Mouse (Mus musculus): ENCODE measurements around the gene Tnip2. TPM values are rescaled to one million over a fixed set of nuclear protein-coding genes. Genes with fewer than 3 reads are reported as not detected.

The Tnip2 gene
- polyA plus RNA-seq, 1 experiment from 2014 or later: 33.5 TPM

GRCm38 (mm10) chr5:34525663-34526476 lies 12.1 kb upstream of the Tnip2 start, which contains the start of gene Sh3bp2:
Sh3bp2 (plus strand) TSS chr5:34525838.
- in situ Hi-C loops (cut with MboI; ENCODE audit: low pct_unique_long_range_greater_than_20kb): no loop called here
- POLR2A ChIA-PET: interaction anchor here (0.5 kb wide), 1 partner anchor 301 kb away, joined by 3 read pairs; no protein-coding TSS in a partner anchor
- TF ChIP-seq CTCF (IDR thresholded peaks at IDR 0.05): no peak
- CTCF ChIA-PET: no interaction called here
- ATAC-seq (peak; percentile 51), DNase-seq (ENCODE audit: low read depth, low spot score) (no peak)
- no peaks in the 10 kb centered on the region for H3K27me3 ChIP-seq

- DNase-seq (ENCODE audit: low read depth, low spot score) (no peak), ATAC-seq (no peak)
- in situ Hi-C loops (cut with MboI; ENCODE audit: low pct_unique_long_range_greater_than_20kb): no loop called here
- POLR2A ChIA-PET: no interaction called here
- CTCF ChIA-PET: interaction anchor here (1.2 to 2.7 kb wide), 2 partner anchors 10 to 129 kb away, joined by 4 to 9 read pairs; partner anchors contain the start of gene Tnip2
- H3K27me3 ChIP-seq: no peaks in the 10 kb centered on the region
- no peak for TF ChIP-seq CTCF (IDR thresholded peaks at IDR 0.05)
Measured at GRCm38 (mm10) chr5:34524511-34524910, 10.7 kb upstream of the Tnip2 start.

DNA sequence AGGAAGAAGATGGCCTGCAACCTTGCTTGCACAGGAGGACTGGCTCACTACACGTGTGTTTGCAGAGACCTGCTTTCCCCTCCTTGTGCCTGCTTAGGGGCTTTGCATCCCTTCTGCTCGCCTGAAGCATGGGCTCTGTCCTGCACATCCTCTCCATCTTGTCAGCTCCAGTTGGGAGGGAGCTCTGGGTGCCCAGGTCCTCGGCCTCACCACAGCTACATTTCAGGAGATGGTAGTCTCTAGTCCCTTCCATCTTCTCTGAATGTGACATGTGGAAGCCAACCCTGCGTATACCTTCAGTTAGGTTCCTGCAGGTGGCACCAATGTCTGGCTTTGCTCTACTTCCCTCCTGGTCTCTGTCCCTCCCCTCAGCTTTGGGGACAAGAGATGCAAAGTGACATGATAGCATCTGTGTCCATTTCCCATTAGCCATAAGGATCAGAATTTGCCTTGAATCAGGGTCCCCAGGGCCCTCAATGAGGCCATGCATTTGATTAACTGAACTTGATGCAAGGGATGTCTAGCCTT lies 10.2 kb upstream of the Tnip2 start:
- no peak for ATAC-seq
- no peak for DNase-seq (ENCODE audit: low read depth, low spot score)
- ChIA-PET CTCF (interaction anchor here (0.8 to 2.7 kb wide), 4 partner anchors 9 to 130 kb away, joined by 3 to 9 read pairs (median 6); partner anchors contain the start of gene Tnip2), POLR2A (no interaction called here)
- TF ChIP-seq CTCF (IDR thresholded peaks at IDR 0.05): no peak
- no peaks in the 10 kb centered on the region for H3K27me3 ChIP-seq
- in situ Hi-C loops (cut with MboI; ENCODE audit: low pct_unique_long_range_greater_than_20kb): no loop called here

- CTCF ChIA-PET: no interaction called here
- no peaks in the 10 kb centered on the region for H3K27me3 ChIP-seq
- POLR2A ChIA-PET: interaction anchor here (0.7 to 1.0 kb wide), 2 partner anchors 27 to 114 kb away, joined by 4 to 8 read pairs; no protein-coding TSS in a partner anchor
- in situ Hi-C loops (cut with MboI; ENCODE audit: low pct_unique_long_range_greater_than_20kb): no loop called here
- no peak for ATAC-seq
- TF ChIP-seq CTCF (IDR thresholded peaks at IDR 0.05): no peak
- no peak for DNase-seq (ENCODE audit: low read depth, low spot score)
Measured at GRCm38 (mm10) chr5:34521337-34521736, 7.5 kb upstream of the Tnip2 start.

DNA sequence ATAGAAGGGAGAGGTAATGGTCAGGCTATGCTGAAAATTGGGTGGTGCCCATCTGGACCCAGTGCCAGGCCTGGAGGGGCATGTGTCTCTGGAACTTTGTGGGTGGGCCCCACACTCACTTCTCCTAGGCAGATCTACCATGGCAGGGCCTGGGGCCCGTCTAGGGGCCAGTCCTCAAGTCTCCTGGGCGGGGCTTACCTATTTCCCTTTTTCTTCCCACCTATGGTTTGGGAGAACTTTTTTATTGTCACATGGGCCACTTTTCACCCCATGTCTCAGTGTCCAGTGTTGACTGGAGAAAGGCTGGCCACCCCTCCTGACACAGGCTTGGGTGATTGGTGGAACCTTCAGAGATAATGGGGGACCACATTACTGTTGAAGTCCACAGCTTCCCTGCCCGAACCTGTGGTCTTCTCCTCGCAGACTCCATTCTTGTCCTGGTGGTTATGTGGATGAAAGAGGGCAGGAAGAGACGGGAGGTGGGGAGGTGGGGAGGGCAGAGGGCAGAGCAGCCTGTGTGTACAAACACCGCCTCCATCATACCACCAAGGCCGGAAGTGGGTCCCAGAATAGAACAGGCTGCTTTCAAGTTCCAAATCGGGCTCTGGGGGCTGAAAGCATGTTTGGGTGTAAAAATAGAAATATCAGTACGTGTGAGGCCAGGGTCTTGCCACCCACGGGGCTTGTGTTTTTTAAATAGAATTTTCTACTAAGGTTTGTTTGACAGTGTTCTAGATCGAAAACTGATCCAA lies 6.8 kb upstream of the Tnip2 start:
- TF ChIP-seq CTCF (IDR thresholded peaks at IDR 0.05): no peak
- H3K27me3 ChIP-seq: no peaks in the 10 kb centered on the region
- in situ Hi-C loops (cut with MboI; ENCODE audit: low pct_unique_long_range_greater_than_20kb): no loop called here
- no peak for DNase-seq (ENCODE audit: low read depth, low spot score)
- ChIA-PET POLR2A (no interaction called here), CTCF (interaction anchor here (1.5 kb wide), 1 partner anchor 9 kb away, joined by 4 read pairs; no protein-coding TSS in a partner anchor)
- no peak for ATAC-seq

DNA sequence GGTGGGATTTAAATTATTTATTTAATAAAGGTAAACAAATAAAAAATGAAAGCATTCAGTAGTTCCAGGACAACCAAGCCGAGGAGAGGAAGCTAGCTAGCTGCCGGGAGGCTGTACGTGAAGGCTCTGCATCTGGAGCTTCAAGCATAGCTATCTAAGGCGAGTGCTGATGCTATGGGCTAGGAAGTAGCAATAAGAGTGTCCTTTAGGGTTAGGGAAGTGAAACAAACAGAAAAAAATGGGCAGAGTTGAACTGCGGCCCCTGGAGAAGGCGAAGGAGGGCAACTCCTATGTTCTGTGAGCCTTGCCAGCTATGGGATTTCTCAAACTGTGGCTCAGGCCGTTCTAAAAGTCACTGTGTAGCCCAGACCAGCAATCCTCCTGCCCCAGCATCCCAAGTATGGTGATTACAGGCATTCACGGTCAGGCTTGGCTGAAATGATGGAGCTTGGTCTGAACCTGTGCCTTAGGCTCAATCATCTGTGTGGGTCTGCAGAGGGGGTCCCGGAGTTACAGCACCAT lies 5.7 kb upstream of the Tnip2 start:
- in situ Hi-C loops (cut with MboI; ENCODE audit: low pct_unique_long_range_greater_than_20kb): no loop called here
- ChIA-PET CTCF (interaction anchor here (0.6 to 2.8 kb wide), 6 partner anchors 10 to 143 kb away, joined by 3 to 8 read pairs (median 3); no protein-coding TSS in a partner anchor), POLR2A (interaction anchor here (0.5 kb wide), 1 partner anchor 60 kb away, joined by 3 read pairs; no protein-coding TSS in a partner anchor)
- ATAC-seq: no peak
- no peak for TF ChIP-seq CTCF (IDR thresholded peaks at IDR 0.05)
- no peak for DNase-seq (ENCODE audit: low read depth, low spot score)
- H3K27me3 ChIP-seq: no peaks in the 10 kb centered on the region

- ATAC-seq (peak; percentile 22), DNase-seq (ENCODE audit: low read depth, low spot score) (no peak)
- CTCF ChIA-PET: interaction anchor here (1.0 to 2.8 kb wide), 9 partner anchors 12 to 125 kb away, joined by 3 to 8 read pairs (median 4); partner anchors contain the start of gene Mfsd10
- no peaks in the 10 kb centered on the region for H3K27me3 ChIP-seq
- POLR2A ChIA-PET: interaction anchor here (1.0 kb wide), 1 partner anchor 89 kb away, joined by 3 read pairs; no protein-coding TSS in a partner anchor
- peak; percentile 94 for TF ChIP-seq CTCF (IDR thresholded peaks at IDR 0.05)
- in situ Hi-C loops (cut with MboI; ENCODE audit: low pct_unique_long_range_greater_than_20kb): no loop called here
Measured at GRCm38 (mm10) chr5:34517913-34518312, 4.1 kb upstream of the Tnip2 start.

GRCm38 (mm10) chr5:34515096-34515495 lies 1.3 kb upstream of the Tnip2 start:
- no peak for TF ChIP-seq CTCF (IDR thresholded peaks at IDR 0.05)
- ATAC-seq: no peak
- POLR2A ChIA-PET: no interaction called here
- CTCF ChIA-PET: interaction anchor here (1.1 to 1.7 kb wide), 6 partner anchors 8 to 133 kb away, joined by 3 to 9 read pairs (median 5); partner anchors contain the start of genes Add1 and Mfsd10
- H3K27me3 ChIP-seq: no peaks in the 10 kb centered on the region
- DNase-seq (ENCODE audit: low read depth, low spot score): no peak
- in situ Hi-C loops (cut with MboI; ENCODE audit: low pct_unique_long_range_greater_than_20kb): no loop called here

GRCm38 (mm10) chr5:34514218-34514566 lies 401 bp upstream of the Tnip2 start:
- in situ Hi-C loops (cut with MboI; ENCODE audit: low pct_unique_long_range_greater_than_20kb): loop anchor here (5.0 kb wide), 1 partner anchor 123 kb away; the partner anchor contains the start of gene Mfsd10
- ChIA-PET POLR2A (interaction anchor here (1.0 to 1.4 kb wide), 3 partner anchors 15 to 25 kb away, joined by 3 read pairs; no protein-coding TSS in a partner anchor), CTCF (interaction anchor here (1.1 to 1.6 kb wide), 6 partner anchors 9 to 145 kb away, joined by 3 to 9 read pairs (median 4); partner anchors contain the start of genes Mfsd10 and Nop14)
- ATAC-seq (no peak), DNase-seq (ENCODE audit: low read depth, low spot score) (no peak)
- no peaks in the 10 kb centered on the region for H3K27me3 ChIP-seq
- TF ChIP-seq CTCF (IDR thresholded peaks at IDR 0.05): no peak

DNA sequence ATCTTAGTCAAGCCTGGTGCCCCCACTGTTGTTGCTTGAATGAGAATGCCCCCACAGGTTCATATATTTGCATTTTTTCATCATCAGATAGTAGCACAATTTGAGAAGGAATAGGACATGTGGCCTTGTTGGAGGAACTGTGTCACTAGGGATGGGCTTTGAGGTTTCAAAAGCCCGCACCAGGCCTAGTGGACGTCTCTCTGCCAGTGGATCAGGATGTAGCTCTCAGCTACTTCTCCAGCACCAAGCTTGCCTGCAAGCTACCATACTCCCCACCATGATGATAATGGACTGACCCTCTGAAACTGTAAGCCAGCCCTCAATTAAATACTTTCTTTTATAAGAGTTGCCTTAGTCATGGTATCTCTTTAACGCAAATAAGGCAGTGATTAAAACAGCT lies 1.3 kb downstream of the Tnip2 start:
- in situ Hi-C loops (cut with MboI; ENCODE audit: low pct_unique_long_range_greater_than_20kb): loop anchor here (5.0 kb wide), 1 partner anchor 125 kb away; the partner anchor contains the start of gene Mfsd10
- TF ChIP-seq CTCF (IDR thresholded peaks at IDR 0.05): no peak
- no peak for ATAC-seq

More for the DNA sequence above, 1.3 kb downstream of the Tnip2 start:
- no peaks in the 10 kb centered on the region for H3K27me3 ChIP-seq
- ChIA-PET POLR2A (interaction anchor here (1.3 kb wide), 1 partner anchor 15 kb away, joined by 4 read pairs; no protein-coding TSS in a partner anchor), CTCF (no interaction called here)
- no peak for DNase-seq (ENCODE audit: low read depth, low spot score)
